Mouse (Mus musculus) thymus, adult 2 months (tissue): ENCODE data around the gene Sympk. TPM values are rescaled to one million over a fixed set of nuclear protein-coding genes. Genes with fewer than 3 reads are reported as not detected.

Source experiments
- DNase-seq: peaks from one replicate; pipeline ENCODE4 v3.0.0; 2021
- H3K27ac ChIP-seq: fragments of 200-500 bp; 2 replicates; pipeline ENCODE4 v1.5.1; 2012; ENCODE audit warnings: low read length, control low read depth; ENCODE audit not compliant: control insufficient read depth, insufficient read depth
- H3K27me3 ChIP-seq: fragments of 200-500 bp; 2 replicates; pipeline ENCODE4 v1.6.1; 2012; ENCODE audit warnings: mild to moderate bottlenecking, low read length, moderate library complexity, mixed read lengths; ENCODE audit not compliant: control insufficient read depth, insufficient read depth
- H3K36me3 ChIP-seq: fragments of 200-500 bp; 2 replicates; pipeline ENCODE4 v1.6.1; 2012; ENCODE audit warnings: mild to moderate bottlenecking, low read length, moderate library complexity; ENCODE audit not compliant: control insufficient read depth, insufficient read depth
- H3K4me1 ChIP-seq: fragments of 200-500 bp; replicated peaks from 2 replicates; pipeline ENCODE4 v1.6.1; 2012; ENCODE audit warnings: low read length; ENCODE audit not compliant: control insufficient read depth, insufficient read depth
- H3K4me3 ChIP-seq: fragments of 200-500 bp; 2 replicates; pipeline ENCODE4 v1.5.1; 2012; ENCODE audit warnings: mild to moderate bottlenecking, low read length, control low read depth, moderate library complexity; ENCODE audit not compliant: control insufficient read depth, insufficient read depth
- CTCF ChIP-seq: fragments of 200-500 bp; IDR thresholded peaks from 2 replicates; pipeline ENCODE4 v1.5.1; 2012; ENCODE audit warnings: mild to moderate bottlenecking, control low read depth, low read length, moderate library complexity, borderline replicate concordance; ENCODE audit not compliant: control insufficient read depth, poor library complexity, insufficient read depth; ENCODE audit errors: extremely low read depth
- POLR2A ChIP-seq: fragments of 200-500 bp; IDR thresholded peaks from 2 replicates; pipeline ENCODE4 v1.6.1; 2012; ENCODE audit warnings: mild to moderate bottlenecking, low read length, control low read depth, moderate library complexity; ENCODE audit not compliant: control insufficient read depth, poor library complexity, insufficient read depth; ENCODE audit errors: extremely low read depth
- WGBS: fragments of 180-500 bp; shearing (Covaris S2); methylation state at CpG from one replicate; pipeline ENCODE4 v1.1.7; 2018; 5-methylcytosine and 5-hydroxymethylcytosine counted together
- polyA plus RNA-seq: library from polyadenylated mRNA; depleted of rRNA; stranded (reverse); fragments of >200 nt; gene quantifications from 2 replicates; pipeline ENCODE4 v1.2.3, GENCODE M21; 2012

Sympk gene
- polyA plus RNA-seq, 1 experiment = 150 TPM

DNA sequence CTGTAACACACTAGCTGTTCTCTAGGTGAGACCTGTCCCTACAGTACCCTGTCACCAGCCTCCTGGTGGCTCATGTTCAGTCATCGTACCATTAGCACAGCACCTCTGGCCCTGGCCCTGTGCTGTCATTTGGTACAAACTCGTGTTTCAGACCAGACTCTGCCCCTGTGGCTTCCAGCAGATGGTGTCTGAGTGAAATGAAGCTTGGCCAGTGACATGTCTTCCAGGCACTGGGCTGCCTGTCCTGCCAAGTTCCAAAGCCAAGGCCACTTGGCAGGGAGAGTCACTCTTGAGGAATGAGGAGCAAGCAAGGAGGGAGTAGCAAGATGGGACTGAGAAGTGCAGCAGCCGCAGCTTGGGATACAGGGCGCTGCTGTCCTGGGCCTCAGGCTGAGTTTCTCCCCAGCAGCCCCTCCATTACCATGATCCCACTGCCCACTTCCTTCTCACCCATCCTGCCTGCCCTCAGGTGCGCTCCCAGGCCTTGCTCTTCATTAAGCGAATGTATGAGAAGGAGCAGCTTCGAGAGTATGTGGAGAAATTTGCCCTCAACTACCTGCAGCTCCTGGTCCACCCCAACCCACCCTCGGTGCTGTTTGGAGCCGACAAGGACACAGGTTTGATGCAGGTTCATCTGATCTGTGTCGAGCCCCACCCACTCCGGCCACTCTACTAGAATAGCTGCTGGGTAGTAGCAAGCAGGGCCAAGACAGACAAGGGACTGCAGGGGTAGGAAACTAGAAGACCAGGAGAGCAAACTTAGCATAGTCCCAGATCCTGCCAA lies 22.3 kb downstream of the Sympk start:
- 97% methylated on average over 11 of the region's 11 CpGs for WGBS
- H3K27me3 ChIP-seq = no peaks in the 10 kb centered on the region
- TF ChIP-seq POLR2A (no peak), CTCF (no peak)
- H3K27ac ChIP-seq = no peak overlapping the region
- DNase-seq = no peak
- no peak overlapping the region for H3K4me3 ChIP-seq
- no peaks in the 10 kb centered on the region for H3K4me1 ChIP-seq
- H3K36me3 ChIP-seq = peaks cover 79% of the 10 kb centered on the region

- TF ChIP-seq POLR2A (no peak), CTCF (no peak)
- no peak for DNase-seq
- Histone ChIP-seq H3K4me1 (no peaks in the 10 kb centered on the region), H3K4me3 (no peak overlapping the region), H3K36me3 (peaks cover 64% of the 10 kb centered on the region), H3K27ac (no peak overlapping the region), H3K27me3 (no peaks in the 10 kb centered on the region)
- WGBS = 79% methylated on average over 14 of the region's 14 CpGs
Measured at GRCm38 (mm10) chr7:19048006-19048527, 23.9 kb downstream of the Sympk start.

DNA sequence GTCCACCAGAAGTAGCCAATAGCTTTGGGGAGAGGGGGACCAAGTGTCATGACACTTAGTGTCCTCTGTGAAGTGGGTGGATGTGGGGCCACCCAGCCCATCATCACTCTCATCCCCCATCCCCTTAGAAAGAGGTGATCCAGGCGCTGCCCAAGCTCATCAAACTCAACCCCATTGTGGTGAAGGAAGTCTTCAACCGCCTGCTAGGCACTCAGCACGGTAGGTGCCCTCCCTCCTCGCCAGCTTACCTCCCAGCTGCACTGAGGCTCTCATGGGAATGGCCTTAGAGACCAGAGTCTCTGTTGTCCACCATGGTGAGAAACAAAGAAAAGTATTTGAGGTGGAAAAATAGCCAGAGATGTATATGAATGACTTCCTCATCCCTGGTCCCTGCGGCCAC lies 25.1 kb downstream of the Sympk start:
- Histone ChIP-seq H3K4me1 (no peaks in the 10 kb centered on the region), H3K27me3 (no peaks in the 10 kb centered on the region), H3K4me3 (no peak overlapping the region), H3K27ac (no peak overlapping the region), H3K36me3 (peaks cover 54% of the 10 kb centered on the region)
- no peak for TF ChIP-seq CTCF
- TF ChIP-seq POLR2A = no peak
- DNase-seq = no peak
- 93% methylated on average over 5 of the region's 5 CpGs for WGBS

- peaks cover 45% of the 10 kb centered on the region for H3K36me3 ChIP-seq
- no peak for DNase-seq
- 93% methylated on average over 8 of the region's 8 CpGs for whole genome bisulfite sequencing
Measured at GRCm38 (mm10) chr7:19050172-19050571, 26.0 kb downstream of the Sympk start.

DNA sequence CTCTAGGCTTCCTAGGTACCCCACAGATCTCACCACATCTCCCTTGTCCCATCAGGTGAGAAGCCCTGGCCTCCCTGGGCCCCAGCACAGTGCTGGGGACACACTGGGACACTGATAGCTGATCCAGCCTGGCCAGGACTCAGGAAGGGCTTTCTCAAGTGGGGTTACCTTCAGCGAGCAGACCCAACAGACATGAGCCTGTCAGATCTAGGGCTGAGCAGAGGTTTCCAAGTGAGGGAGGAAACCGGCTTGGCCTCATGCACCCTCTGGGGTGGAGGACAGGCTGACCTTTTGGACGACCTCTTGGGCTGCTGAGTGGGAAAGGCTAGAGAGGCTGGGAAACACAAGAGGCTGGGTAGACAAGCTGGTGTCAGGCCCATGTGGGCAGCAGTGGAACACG lies 27.0 kb downstream of the Sympk start:
- H3K27me3 ChIP-seq = no peaks in the 10 kb centered on the region
- H3K27ac ChIP-seq = no peak overlapping the region
- no peak overlapping the region for H3K4me3 ChIP-seq
- 93% methylated on average over 4 of the region's 4 CpGs for WGBS
- H3K36me3 ChIP-seq = peaks cover 36% of the 10 kb centered on the region
- DNase-seq = no peak
- TF ChIP-seq POLR2A (no peak), CTCF (no peak)
- no peaks in the 10 kb centered on the region for H3K4me1 ChIP-seq

More at GRCm38 (mm10) chr7:19050172-19050571, 26.0 kb downstream of the Sympk start:
- Histone ChIP-seq H3K4me1 (no peaks in the 10 kb centered on the region), H3K4me3 (no peak overlapping the region), H3K27ac (no peak overlapping the region), H3K27me3 (no peaks in the 10 kb centered on the region)
- TF ChIP-seq CTCF (no peak), POLR2A (no peak)

DNA sequence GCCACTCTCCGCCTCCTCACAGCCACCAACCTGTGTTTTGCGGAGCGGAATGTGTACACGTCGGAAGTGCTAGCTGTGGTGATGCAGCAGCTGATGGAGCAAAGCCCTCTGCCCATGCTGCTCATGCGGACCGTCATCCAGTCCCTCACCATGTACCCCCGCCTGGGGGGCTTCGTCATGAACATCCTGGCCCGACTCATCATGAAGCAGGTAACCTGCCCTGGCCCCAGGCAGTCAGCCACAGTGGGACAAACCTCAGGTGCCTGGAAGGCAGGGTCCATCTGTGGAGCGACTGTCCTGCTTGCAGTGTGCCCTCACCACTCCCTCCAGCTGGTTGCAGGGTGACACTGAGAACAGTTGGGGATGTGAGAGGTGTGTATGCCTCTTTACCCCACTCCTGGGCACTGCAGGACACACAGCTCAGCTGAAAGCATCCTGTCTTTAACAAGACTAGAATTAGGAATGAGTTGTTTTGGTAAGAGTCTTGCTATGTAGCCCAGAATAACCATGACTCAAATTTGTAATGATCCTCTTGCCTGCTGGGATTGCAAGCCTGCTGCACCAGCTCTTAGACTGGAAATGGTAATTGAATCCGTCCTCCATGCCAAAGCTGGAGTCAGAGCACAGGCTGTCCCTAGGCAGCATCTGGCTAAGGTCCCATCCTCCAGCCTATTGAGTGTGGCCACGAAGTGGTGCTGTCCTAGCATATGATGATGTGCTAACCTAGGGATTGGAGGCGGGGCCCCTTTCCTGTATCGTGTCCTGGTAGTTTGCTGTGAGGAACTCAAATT lies 28.4 kb downstream of the Sympk start:
- WGBS = 95% methylated on average over 15 of the region's 15 CpGs
- H3K27ac ChIP-seq = no peak overlapping the region
- peaks cover 23% of the 10 kb centered on the region for H3K36me3 ChIP-seq
- no peaks in the 10 kb centered on the region for H3K4me1 ChIP-seq
- no peak for TF ChIP-seq CTCF
- no peak for TF ChIP-seq POLR2A
- no peak overlapping the region for H3K4me3 ChIP-seq
- H3K27me3 ChIP-seq = no peaks in the 10 kb centered on the region
- no peak for DNase-seq
